Mouse (Mus musculus) splenic B cell, adult 2 months (primary cell): ENCODE measurements at regions not wholly inside any gene's neighbourhood (a gene's known extent, or its start where the extent isn't known, plus 50 kb on each side); places are given as distances from the start of the nearest gene placed in this dataset.

Experiments
- DNase-seq: peaks from one replicate; pipeline ENCODE4 v3.0.0-alpha.2; 2011; ENCODE audit warnings: low read depth, low spot score
- H3K27me3 ChIP-seq: 2 replicates; pipeline ENCODE4 v1.6.1; 2012; ENCODE audit warnings: mild to moderate bottlenecking, low read length, moderate library complexity, mixed read lengths; ENCODE audit not compliant: control insufficient read depth, poor library complexity, insufficient read depth, severe bottlenecking
- H3K36me3 ChIP-seq: 2 replicates; pipeline ENCODE4 v1.6.1; 2012; ENCODE audit warnings: mild to moderate bottlenecking, low read length, moderate library complexity, mixed read lengths; ENCODE audit not compliant: control insufficient read depth, poor library complexity, insufficient read depth, severe bottlenecking

DNA sequence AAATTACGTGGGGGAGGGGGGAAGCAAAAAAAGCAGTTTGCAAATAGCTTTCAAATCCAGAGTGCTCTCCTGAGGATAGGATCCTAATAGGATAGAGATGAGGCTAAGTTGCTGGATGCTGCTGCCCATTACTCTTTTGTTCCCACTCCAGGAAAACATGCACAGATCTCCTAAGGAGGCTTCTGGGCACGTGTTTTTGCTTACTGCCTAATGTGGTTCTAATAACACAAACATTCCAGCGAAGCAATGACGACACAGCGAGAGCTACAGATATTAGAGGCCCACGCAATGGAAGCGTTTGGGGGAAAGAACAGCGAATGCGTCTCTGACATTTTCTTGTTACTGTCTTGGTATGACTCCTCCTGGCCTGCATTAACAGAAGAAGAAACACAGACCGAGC lies 179.0 kb upstream of the Gm765 start:
- no peak for DNase-seq
- no peaks in the 10 kb centered on the region; the same call in 1 of the 2 replicates for H3K27me3 ChIP-seq
- H3K36me3 ChIP-seq = no peaks in the 10 kb centered on the region

DNA sequence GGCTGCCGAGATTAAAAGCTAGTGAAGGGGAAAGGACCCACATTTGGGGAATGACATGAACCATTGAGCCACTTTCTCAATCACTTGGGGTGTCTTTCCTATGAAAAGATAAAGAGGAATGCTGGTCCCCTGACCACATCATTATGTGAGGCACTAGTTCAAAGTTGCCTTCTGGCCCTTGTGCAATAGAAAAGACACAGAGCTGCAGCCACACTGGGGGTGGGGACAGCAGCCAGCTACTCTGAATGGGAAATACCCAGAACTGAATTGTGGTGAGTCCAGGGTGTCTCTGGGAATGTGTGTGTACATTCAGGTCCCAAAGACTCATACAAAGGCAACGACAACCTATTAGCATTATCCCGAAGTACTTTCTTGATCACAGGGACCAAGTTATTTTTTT lies 172.3 kb upstream of the Gm765 start:
- DNase-seq = no peak
- no peaks in the 10 kb centered on the region for H3K36me3 ChIP-seq
- no peaks in the 10 kb centered on the region for H3K27me3 ChIP-seq

DNA sequence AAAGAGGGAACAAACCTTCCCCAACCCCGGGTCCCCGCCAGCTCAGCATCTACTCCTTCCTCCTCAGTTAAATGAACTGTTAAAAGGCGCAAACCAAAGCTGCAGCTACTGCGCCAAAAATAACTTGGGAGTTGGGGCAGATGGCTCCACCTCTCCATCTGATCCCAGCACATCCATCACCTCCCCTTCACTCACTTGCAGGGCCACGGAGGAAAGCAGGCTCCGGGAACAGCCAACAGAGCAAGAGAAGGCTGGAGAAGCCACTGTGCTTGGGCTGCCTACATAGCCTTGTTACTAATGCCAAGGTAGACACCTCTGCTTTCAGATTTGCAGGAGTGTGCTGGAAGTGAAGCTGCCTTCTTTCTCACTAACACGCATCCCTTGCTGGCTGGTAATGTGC lies 171.8 kb upstream of the Gm765 start:
- Histone ChIP-seq H3K36me3 (no peaks in the 10 kb centered on the region), H3K27me3 (no peaks in the 10 kb centered on the region)
- no peak for DNase-seq

DNA sequence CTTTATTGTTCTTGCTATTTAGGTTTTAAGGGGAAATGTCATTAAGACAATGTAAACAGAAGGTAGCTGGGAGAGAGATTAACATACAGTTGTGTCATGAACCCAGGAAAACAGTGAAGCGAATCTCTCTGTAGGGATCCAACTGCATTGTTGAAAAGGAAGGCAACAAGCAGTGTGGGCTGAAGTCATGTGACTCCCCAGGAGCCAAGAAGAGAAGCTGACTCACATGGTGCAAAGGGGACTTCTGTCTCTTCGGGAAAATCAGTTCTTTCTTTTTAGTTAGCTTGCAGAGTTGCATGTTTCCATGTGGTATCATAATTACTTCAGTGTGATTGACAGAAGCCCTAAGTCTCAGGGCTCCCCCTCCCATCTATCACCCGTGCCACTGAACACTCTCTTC lies 170.7 kb upstream of the Gm765 start:
- DNase-seq = no peak
- Histone ChIP-seq H3K36me3 (no peaks in the 10 kb centered on the region), H3K27me3 (no peaks in the 10 kb centered on the region)

DNA sequence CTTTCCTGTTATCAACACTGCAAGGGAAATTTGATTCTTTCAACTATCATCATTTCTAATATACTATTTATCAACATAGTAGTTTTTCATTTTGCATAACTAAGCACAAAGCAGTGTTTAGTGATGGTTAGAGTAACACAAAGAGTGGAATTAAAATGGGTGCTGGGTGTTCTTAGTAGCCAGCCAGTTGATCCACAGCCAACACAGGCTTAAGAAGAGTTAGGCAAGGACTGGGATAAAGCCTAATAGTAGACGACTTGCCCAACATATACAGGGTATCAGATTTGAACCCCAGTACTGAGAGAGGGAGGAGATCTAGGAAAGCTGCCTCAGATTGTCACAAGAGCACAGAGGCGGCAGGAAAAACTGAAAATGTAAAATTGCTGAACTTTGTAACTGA lies 160.2 kb upstream of the Gm765 start:
- Histone ChIP-seq H3K27me3 (no peaks in the 10 kb centered on the region), H3K36me3 (no peaks in the 10 kb centered on the region)

DNA sequence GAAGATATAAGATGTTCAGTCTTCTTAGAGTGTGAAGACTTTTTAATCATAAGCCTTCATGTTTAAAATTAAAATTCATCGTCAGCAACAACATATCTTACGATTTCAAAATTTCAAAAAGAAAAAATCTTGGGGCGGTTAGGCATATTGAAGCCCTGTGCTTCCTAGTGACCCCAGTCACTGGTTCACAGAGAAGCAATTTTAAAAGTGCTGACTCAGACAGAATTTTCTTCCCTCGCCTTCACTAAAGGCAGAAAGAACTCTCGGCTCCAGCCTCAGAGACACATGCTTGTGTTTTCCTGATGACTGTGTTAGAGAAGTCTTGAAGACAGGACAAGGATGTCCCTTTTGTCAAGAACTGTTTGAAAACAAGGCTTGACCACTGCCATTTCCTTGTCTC lies 157.2 kb upstream of the Gm765 start:
- no peak for DNase-seq
- Histone ChIP-seq H3K27me3 (no peaks in the 10 kb centered on the region), H3K36me3 (no peaks in the 10 kb centered on the region)

More for the DNA sequence above, 160.2 kb upstream of the Gm765 start:
- DNase-seq = no peak

DNA sequence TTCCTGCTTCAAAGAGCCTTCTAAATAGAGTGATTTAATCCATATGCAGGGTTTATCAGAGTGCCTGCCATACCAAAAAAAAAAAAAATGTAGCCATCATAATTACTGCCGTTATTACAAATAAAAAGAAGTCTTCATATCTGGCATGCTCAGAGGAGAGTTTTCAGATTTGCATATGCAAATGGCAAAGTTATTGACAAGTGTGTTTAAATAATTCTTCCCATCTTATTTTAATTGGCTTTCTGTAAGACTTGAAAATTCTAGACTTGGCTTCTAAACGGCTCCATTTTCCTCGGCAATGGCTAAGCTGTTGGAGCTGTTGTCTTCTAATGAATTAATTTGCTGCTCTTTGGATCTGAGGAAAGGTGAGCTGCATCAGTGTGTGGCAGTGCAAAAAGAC lies 144.1 kb upstream of the Gm765 start:
- no peaks in the 10 kb centered on the region for H3K27me3 ChIP-seq
- no peaks in the 10 kb centered on the region for H3K36me3 ChIP-seq
- DNase-seq = no peak

DNA sequence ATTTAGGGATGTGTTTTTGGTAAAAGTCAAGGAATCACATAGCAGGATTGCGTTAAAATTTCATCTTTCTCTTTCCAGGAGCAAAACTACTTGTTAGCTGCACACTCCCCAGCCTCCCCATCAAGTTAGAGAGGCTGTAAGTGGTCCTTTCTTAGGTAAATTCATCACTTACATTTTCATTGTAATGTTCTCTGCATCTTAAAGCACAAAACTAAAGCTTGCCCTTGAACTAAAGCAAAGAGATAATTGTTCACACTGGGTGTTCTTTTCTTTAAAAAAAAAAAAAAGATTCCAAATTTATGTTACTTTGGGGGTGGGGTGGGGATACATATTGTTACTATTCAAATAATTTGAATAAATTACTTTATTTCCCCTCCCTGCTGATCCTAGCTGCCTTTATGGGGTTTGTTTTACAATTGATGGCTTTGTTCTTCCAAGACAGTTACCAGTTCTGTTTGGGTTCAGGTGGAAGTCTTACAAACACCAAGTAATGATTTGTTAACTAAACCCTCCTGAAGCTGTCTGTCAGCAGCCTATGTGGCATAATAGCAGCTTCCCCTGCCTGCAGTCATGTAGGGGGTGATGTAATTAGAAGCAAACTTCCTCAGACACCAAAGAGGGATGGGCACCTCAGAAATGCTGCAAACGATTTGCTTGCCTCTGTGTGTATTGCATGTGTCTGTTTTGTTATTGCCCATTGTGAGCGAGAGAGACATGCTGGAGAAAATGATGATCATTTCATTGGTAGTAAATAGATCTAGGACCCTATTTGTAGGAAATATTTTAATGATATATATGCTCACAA lies 141.0 kb upstream of the Gm765 start:
- Histone ChIP-seq H3K36me3 (no peaks in the 10 kb centered on the region), H3K27me3 (no peaks in the 10 kb centered on the region)
- DNase-seq = no peak

DNA sequence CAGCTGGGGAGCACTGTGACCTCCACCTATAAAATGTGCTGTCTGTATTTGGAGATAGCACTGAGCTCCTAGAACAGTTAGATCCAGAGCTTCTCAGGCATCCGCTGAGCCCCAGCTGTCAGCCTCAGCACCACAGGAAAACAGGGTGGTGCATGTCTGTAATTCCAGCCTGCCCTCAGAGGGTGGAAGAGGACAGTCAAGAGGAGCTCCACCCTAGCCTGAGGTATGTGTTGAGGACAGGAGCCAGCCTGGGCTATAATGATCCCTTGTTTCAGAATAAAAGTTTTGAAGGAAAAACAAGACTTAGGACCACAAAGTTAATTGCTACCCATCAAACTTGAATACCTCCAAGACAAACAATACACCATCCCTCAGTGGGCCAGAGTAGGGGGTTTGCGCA lies 139.8 kb upstream of the Gm765 start:
- H3K27me3 ChIP-seq = no peaks in the 10 kb centered on the region
- DNase-seq = no peak
- no peaks in the 10 kb centered on the region for H3K36me3 ChIP-seq

DNA sequence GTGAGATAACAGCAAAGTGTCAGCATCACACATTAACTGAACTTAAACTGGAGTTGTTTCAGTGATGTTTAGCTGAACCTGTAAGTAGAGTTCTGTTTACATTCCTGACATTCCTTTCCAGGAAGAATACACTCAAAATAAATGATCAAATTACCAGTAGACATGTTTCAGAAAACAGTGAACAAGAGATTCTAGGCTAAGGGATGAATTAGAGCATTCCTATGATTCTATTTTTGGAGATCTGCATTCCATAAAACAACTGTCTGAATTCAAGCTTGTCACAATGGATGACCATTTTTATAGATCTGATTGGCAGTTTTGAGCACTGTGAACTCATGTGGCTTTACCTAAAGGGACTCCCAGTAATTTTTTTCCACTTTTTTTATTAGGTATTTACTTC lies 125.0 kb upstream of the Gm765 start:
- Histone ChIP-seq H3K36me3 (no peaks in the 10 kb centered on the region), H3K27me3 (no peaks in the 10 kb centered on the region; the same call in 1 of the 2 replicates)
- DNase-seq = no peak

DNA sequence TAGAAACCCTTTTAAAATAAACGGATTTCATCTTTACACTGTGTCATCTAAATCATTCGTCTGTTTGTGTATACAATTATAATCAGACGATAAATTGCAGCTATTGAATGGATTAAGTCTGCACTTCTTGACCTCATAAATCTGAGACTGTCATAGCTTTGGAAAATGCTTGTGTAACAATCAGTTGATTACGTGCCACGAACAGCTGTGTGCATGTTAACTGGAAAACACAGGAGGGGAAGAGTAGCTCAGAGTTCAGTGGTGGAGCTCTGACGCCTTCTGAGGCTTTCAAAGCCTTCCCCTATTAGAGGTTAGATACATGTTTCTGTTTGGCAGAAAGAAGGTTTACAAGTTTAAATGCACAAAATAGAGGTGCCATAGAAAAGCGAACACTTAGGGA lies 109.7 kb upstream of the Gm765 start:
- H3K27me3 ChIP-seq = no peaks in the 10 kb centered on the region
- no peak for DNase-seq
- no peaks in the 10 kb centered on the region for H3K36me3 ChIP-seq

DNA sequence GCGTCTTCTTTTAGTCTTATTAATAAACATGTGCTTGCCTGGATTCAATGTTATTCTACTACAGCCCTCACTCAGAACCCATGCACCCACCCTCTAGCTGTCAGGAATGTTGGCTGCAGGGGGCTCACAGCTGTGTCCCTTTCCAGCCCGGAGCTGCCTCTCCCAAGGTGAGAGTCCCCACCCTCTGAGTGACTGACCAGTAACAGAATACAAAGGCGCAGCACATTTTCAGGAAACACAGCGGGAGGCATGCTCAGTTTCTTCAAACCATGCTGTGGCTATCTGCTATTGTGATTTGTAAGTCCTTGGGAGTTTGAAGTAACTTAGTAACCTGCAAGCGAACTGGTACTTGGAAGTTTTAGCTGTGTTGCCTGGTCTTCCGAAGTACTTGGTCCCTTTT lies 93.1 kb upstream of the Gm765 start:
- no peaks in the 10 kb centered on the region for H3K36me3 ChIP-seq
- no peaks in the 10 kb centered on the region for H3K27me3 ChIP-seq
- no peak for DNase-seq

DNA sequence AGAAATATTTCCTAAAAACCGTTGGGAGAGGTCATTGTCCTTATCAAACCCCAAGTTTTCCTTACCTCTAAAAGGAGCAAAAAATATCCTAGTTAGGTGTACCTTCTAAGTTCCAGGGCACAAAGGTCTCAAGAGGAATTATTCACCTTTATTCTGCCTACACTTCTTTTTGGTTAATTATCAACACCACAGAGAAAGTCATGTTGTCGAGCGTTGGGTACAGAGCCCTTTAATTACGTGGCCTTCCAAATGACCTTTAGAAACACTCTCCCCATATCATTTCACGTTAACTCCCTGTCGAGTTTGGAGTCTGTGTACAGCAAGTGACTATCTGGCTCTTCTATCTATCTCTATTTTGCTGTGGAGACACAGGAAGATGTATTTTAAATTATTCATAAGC lies 90.7 kb upstream of the Gm765 start:
- DNase-seq = no peak
- H3K36me3 ChIP-seq = no peaks in the 10 kb centered on the region
- no peaks in the 10 kb centered on the region for H3K27me3 ChIP-seq

DNA sequence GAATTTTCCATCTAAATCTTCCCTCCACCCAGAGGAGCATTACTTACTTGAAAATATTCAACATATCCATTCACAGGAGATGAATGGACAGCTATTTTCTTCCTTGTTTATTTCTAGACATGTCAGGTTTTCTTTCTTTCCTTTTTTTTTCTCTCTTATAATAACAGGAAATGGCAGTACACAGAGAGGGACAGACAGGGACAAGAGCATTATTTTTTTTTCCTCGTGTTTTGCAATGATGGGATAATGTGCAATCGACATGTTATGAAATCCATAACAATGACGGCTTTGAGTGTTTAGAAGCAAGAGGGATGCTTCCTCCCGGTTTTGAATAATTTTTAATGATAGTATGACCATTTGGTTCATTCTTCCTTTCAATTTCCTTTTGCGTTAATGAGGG lies 86.6 kb upstream of the Gm765 start:
- no peaks in the 10 kb centered on the region for H3K27me3 ChIP-seq
- DNase-seq = no peak
- H3K36me3 ChIP-seq = no peaks in the 10 kb centered on the region

DNA sequence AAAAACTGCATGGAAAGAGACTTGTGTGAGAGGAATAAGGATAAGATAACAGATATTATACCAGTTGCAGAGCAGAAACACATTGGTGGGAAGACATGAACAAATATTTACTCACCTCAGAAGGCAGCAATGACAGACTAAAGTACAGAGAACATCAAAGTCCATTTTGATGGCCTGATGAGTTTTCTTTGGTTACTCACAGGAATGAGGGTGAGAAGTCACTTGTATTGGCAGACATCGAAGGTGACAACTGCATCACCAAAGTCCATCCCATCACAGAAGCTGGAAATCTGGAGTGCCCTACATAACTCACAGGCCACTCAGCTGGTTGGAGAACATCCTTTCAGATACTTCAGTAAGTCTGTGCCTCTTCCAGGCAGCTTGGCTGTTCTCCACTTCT lies 60.1 kb upstream of the Gm765 start:
- DNase-seq = no peak
- H3K27me3 ChIP-seq = no peaks in the 10 kb centered on the region
- no peaks in the 10 kb centered on the region for H3K36me3 ChIP-seq

DNA sequence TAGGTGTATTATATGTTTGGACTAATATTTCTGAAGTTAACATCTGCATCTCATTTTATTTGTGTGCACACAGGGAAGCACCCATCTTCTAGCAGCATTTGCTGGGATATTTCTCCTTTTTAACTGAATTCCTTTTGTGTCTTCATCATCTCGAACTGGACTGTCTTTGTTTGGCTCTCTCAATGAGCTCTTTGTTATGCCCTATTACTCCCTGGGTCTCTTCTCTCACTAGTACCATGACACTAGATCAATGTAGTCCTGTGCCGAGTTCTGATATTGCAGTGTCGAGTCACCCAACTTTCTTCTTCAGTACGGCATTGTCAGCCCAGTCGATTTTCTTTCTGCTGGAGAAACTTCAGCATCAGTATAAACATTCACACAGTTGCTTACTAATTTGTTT lies 52.0 kb upstream of the Gm765 start:
- no peaks in the 10 kb centered on the region for H3K27me3 ChIP-seq
- H3K36me3 ChIP-seq = no peaks in the 10 kb centered on the region
- no peak for DNase-seq
